Mouse (Mus musculus): ENCODE measurements around the gene Etl4. TPM values are rescaled to one million over a fixed set of nuclear protein-coding genes. Genes with fewer than 3 reads are reported as not detected.

Gene Etl4
- polyA plus RNA-seq, 1 experiment from 2014 or later = 7.2 TPM

DNA sequence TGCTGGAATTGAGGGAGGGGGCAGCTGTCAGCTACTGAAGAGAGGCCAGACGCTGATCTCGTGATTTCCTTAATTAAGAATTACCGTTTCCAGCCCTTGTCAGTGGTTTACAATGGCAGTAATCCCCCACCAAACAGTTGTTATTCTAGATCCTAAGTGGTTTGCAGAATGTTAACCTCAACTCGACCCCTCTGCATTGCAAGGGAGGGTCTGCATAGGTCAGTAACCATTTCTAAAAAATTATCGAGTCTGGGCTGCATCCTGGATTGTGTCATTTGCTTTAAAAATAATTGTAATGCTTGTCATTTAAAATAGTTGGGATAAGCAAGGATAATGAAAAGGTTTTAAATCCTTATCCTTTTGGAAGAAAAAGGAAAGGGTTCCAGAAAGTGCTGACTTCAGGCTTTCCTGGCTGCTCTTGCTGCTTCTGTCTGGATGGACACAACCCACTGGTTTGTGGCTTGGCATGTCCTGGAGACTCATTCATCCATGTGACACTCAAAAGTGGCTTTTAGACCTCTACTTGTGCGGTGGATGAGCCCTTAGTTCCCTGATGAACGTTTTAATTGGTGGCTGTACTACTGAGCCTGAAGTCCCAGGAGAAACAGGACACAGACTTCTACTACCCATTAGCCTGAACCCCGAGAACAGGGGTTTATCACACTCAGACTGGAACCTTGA lies 507.5 kb downstream of the Etl4 start:
- H3K27me3 ChIP-seq (replicated peaks) = no peaks in the 10 kb centered on the region
- ATAC-seq (ENCODE audit: low FRiP score) = no peak

DNA sequence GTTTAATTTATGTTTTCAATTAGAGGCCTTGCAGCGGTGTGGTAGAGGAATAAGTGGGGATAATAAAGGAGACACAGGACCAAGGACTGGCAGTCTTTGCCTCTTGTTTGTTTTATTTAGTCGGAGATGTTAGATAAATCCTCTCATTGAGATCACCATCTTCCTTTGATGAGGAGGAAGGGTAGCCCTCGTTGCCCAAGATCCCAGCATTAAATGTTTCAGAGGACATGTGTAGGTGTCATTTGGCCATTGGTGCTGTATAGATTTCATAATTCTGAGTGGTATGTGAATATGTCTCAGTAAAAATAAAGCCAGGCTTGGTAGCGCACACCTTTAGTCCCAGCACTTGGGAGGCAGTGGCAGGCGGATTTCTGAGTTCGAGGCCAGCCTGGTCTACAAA lies 508.4 kb downstream of the Etl4 start:
- no peak for ATAC-seq (ENCODE audit: low FRiP score)
- Histone ChIP-seq H3K9ac (replicated peaks) (no peak overlapping the region), H3K27ac (replicated peaks) (no peak overlapping the region), H3K36me3 (no peaks in the 10 kb centered on the region), H3K27me3 (replicated peaks) (no peaks in the 10 kb centered on the region), H3K4me3 (replicated peaks) (no peak overlapping the region), H3K4me2 (no peak overlapping the region), H3K9me3 (replicated peaks) (no peaks in the 10 kb centered on the region), H3K4me1 (peaks cover 6% of the 10 kb centered on the region; the same call in 1 of the 2 replicates)
- WGBS = 68% methylated on average over 6 of the region's 6 CpGs

More for the DNA sequence above, 507.5 kb downstream of the Etl4 start:
- H3K4me2 ChIP-seq = no peak overlapping the region
- 26% methylated on average over 8 of the region's 8 CpGs for WGBS
- H3K4me1 ChIP-seq = peaks cover 3% of the 10 kb centered on the region; the same call in 1 of the 2 replicates
- no peak overlapping the region for H3K9ac ChIP-seq (replicated peaks)
- H3K27ac ChIP-seq (replicated peaks) = no peak overlapping the region
- no peaks in the 10 kb centered on the region for H3K36me3 ChIP-seq
- no peak overlapping the region for H3K4me3 ChIP-seq (replicated peaks)
- H3K9me3 ChIP-seq (replicated peaks) = no peaks in the 10 kb centered on the region

DNA sequence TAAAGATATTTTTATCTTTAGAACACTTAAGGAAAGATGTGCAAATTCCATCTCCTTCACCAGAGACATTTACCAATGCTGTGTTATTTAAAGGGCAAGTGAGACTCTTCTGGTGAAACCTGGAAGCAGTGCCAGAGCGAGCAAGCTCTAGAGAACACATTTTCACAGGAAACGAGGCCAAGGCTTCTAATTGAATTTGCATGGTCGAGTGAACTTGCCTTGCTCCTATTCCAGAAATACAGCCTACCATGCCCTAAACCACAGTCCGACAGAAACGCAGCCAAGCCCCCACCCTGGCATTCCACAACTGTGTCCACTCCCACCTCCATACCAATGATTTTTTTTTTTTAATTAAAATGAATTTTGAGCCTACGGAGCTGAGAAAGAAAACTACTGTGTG lies 510.4 kb downstream of the Etl4 start:
- Histone ChIP-seq H3K27ac (replicated peaks) (no peak overlapping the region), H3K27me3 (replicated peaks) (no peaks in the 10 kb centered on the region), H3K4me3 (replicated peaks) (no peak overlapping the region), H3K9me3 (replicated peaks) (no peaks in the 10 kb centered on the region), H3K9ac (replicated peaks) (no peak overlapping the region), H3K36me3 (no peaks in the 10 kb centered on the region), H3K4me1 (peaks cover 6% of the 10 kb centered on the region; the same call in 1 of the 2 replicates), H3K4me2 (no peak overlapping the region)
- WGBS = 23% methylated on average over 6 of the region's 6 CpGs
- peak; percentile 41; the same call in 1 of the 2 replicates for ATAC-seq (ENCODE audit: low FRiP score)

DNA sequence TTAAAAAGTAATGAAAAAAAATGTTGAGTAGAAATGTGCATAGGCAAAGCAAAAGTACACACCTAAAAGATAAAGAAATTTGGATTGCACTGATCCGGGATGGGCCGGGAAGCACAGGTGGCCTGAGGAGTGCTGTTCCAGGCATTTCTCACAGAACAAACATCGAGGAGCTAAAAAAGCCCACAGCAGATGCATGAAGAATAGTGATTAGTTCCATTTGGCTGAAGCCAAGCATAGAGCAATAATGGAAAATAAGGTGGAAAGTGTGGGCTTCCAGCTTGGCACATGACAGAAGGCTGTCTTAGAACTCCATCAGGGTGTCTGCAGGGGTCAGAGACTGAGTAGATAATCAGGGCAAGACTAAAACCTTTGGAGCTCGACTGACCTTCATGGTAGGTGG lies 512.7 kb downstream of the Etl4 start:
- Histone ChIP-seq H3K4me1 (peaks cover 6% of the 10 kb centered on the region; the same call in 1 of the 2 replicates), H3K4me2 (no peak overlapping the region), H3K36me3 (no peaks in the 10 kb centered on the region), H3K9me3 (replicated peaks) (no peaks in the 10 kb centered on the region), H3K9ac (replicated peaks) (no peak overlapping the region), H3K4me3 (replicated peaks) (no peak overlapping the region), H3K27ac (replicated peaks) (no peak overlapping the region), H3K27me3 (replicated peaks) (no peaks in the 10 kb centered on the region)
- ATAC-seq (ENCODE audit: low FRiP score) = no peak
- 42% methylated on average over 4 of the region's 4 CpGs for WGBS

DNA sequence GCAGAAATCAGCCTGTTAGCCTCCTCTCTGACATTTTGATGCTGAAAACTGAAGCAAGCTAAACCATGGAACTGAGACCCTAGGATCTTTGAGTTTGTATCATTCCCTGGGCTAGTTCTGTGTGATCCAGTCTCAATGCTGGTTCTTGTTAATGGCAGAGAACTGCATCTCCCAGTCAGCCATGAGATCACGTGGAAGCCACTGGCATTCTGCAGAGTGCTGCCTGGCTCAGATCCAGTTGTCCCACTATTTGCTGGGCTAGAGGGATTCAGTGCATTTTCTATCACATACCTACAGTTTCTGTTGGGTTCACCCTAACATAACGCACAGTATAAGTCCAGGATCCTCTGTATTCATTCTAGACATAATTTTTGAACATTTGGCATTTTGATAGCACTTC lies 524.1 kb downstream of the Etl4 start:
- no peak overlapping the region for H3K4me2 ChIP-seq
- 75% methylated on average over 2 of the region's 2 CpGs for WGBS
- H3K36me3 ChIP-seq = no peaks in the 10 kb centered on the region
- H3K9me3 ChIP-seq (replicated peaks) = no peaks in the 10 kb centered on the region
- no peaks in the 10 kb centered on the region for H3K4me1 ChIP-seq
- H3K4me3 ChIP-seq (replicated peaks) = no peak overlapping the region
- no peaks in the 10 kb centered on the region for H3K27me3 ChIP-seq (replicated peaks)
- ATAC-seq (ENCODE audit: low FRiP score) = no peak
- H3K9ac ChIP-seq (replicated peaks) = no peak overlapping the region
- H3K27ac ChIP-seq (replicated peaks) = no peak overlapping the region

DNA sequence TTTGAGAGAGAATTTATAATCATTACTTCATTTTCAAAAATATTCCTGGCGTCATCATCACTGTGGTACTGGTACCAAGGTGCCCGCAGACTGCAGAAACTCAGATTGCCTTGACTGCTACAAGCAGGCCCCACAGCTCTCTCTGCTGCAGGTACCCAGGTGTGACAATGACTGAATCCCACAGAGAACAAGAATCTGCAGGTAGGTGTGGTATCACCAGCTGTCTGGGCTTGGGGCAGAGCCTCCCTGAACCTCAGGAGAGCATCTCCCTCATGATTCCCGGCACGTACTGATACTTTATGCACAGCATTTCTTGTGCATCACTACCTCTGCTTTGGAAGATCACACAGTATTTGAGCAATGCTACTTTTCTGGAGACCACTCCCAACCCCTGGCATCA lies 526.0 kb downstream of the Etl4 start:
- H3K36me3 ChIP-seq = no peaks in the 10 kb centered on the region
- no peak overlapping the region for H3K4me3 ChIP-seq (replicated peaks)
- no peak overlapping the region for H3K9ac ChIP-seq (replicated peaks)
- H3K4me2 ChIP-seq = no peak overlapping the region
- H3K27ac ChIP-seq (replicated peaks) = no peak overlapping the region
- no peaks in the 10 kb centered on the region for H3K4me1 ChIP-seq
- no peak for ATAC-seq (ENCODE audit: low FRiP score)
- no peaks in the 10 kb centered on the region for H3K27me3 ChIP-seq (replicated peaks)
- no peaks in the 10 kb centered on the region for H3K9me3 ChIP-seq (replicated peaks)
- WGBS = 91% methylated on average over 4 of the region's 4 CpGs

DNA sequence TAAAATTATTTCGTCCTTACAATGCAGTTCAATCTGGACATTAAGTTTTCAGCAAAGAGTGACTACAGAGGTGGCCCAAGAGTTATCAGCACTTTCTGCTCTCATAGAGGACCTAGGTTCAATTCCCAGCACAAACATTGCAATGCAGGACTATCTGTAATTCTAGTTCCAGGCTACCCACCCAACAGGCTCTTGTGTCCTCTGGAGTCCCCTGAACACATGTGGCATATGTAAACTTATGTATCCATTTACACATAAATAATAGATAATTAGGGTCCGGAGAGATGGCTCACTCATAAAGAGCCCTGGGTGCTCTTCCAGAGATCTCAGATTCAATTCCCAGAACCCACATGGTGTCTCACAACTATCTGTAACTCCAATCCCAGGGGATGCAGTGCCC lies 533.2 kb downstream of the Etl4 start:
- H3K27ac ChIP-seq (replicated peaks) = no peak overlapping the region
- peaks cover 11% of the 10 kb centered on the region; the same call in 1 of the 2 replicates for H3K4me1 ChIP-seq
- H3K9ac ChIP-seq (replicated peaks) = no peak overlapping the region
- no peak overlapping the region for H3K4me2 ChIP-seq
- H3K9me3 ChIP-seq (replicated peaks) = no peaks in the 10 kb centered on the region
- ATAC-seq (ENCODE audit: low FRiP score) = no peak
- H3K36me3 ChIP-seq = no peaks in the 10 kb centered on the region
- no peaks in the 10 kb centered on the region for H3K27me3 ChIP-seq (replicated peaks)
- WGBS = 83% methylated on average over 2 of the region's 2 CpGs
- H3K4me3 ChIP-seq (replicated peaks) = no peak overlapping the region

DNA sequence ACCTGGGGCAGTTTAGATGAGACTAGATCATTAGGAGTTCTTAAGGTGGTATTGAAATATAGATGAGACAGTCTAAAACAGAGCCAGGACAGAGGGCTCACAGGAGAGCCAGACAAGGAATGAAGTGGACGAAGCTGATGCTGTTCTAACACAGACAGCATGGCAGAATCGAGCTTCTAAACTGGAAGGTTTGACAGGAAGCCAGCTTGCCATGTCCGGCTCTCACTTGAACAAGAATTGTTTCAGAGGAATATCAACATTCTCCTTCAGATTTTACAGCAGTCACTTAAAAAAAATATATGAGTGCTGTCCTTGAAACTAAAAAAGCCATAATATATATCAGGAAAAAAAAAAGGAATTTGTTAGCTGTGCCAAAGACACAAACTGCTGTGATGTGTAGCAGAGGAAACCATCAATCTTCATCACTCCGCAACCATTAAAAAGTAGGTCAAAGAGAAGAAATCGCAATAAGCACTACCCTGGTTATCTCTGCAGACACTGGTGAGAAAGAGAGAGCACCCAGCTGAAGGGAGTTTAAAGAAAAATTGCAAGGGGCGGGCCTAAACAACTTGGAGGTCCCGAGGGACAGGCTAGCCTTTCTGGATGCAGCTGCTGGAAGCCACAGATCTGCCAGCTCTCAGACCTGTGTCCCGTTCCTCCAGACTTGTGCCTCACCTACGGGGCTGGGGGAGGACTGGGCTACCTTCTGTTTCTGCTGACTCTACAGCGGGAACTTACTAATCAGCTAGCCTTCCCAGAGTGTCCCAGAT lies 534.3 kb downstream of the Etl4 start:
- no peaks in the 10 kb centered on the region for H3K36me3 ChIP-seq
- H3K27ac ChIP-seq (replicated peaks) = no peak overlapping the region
- no peaks in the 10 kb centered on the region for H3K9me3 ChIP-seq (replicated peaks)
- peaks cover 11% of the 10 kb centered on the region; the same call in 1 of the 2 replicates for H3K4me1 ChIP-seq
- ATAC-seq (ENCODE audit: low FRiP score) = no peak
- H3K4me2 ChIP-seq = no peak overlapping the region
- 57% methylated on average over 10 of the region's 10 CpGs for WGBS
- no peak overlapping the region for H3K9ac ChIP-seq (replicated peaks)
- no peaks in the 10 kb centered on the region for H3K27me3 ChIP-seq (replicated peaks)
- no peak overlapping the region for H3K4me3 ChIP-seq (replicated peaks)

DNA sequence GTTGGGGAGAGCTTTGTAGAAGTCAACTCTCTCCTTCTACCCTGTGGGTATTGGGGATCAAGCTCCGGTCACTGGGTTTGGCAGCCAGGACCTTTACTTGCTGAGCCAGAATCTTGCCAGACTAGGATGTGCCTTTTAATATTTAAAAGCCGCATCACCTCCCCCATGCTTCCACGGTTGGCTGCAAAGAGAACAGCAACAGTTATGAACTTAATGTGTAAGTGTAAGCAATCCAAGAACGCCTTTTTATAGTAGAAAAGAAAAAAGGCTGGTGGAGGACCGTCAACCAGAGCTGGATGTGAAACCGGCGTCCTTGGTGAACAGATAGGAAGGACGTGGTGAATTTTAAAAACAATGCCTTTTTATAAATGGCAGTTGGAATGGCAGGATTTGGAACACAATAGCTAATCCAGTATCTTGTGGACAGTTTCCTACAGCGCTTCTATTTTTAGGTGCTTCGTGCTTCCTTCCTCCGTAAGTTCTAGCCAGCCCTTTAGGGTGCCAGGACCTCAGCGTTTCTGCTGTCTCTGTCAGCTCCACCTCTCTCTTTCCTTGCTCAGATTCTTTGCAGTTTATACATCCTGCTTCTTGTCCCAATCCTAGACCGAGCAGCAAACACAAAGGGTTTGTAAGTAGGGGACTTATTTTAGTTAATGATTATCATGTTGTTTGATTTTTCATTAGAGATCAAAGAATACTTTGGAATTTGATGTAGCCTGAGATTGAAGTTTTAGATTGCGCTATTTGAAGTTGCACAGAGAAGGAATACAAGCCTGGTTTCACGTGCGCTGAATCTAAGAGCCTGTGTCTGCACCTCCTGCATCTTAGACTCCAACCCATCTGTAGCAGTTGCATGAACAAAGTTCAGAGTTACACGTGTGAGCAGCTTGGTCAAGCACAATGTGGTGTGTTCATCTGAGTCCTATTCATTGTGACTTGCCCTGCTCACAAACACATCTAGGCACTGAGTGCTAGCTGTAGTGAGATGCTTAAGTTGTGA lies 535.9 kb downstream of the Etl4 start:
- no peak overlapping the region for H3K9ac ChIP-seq (replicated peaks)
- H3K27me3 ChIP-seq (replicated peaks) = no peaks in the 10 kb centered on the region
- H3K36me3 ChIP-seq = no peaks in the 10 kb centered on the region
- no peak overlapping the region for H3K4me3 ChIP-seq (replicated peaks)
- no peak overlapping the region for H3K27ac ChIP-seq (replicated peaks)
- ATAC-seq (ENCODE audit: low FRiP score) = no peak
- H3K4me1 ChIP-seq = peaks cover 11% of the 10 kb centered on the region; the same call in 1 of the 2 replicates
- WGBS = 63% methylated on average over 17 of the region's 17 CpGs
- no peak overlapping the region for H3K4me2 ChIP-seq
- no peaks in the 10 kb centered on the region for H3K9me3 ChIP-seq (replicated peaks)

DNA sequence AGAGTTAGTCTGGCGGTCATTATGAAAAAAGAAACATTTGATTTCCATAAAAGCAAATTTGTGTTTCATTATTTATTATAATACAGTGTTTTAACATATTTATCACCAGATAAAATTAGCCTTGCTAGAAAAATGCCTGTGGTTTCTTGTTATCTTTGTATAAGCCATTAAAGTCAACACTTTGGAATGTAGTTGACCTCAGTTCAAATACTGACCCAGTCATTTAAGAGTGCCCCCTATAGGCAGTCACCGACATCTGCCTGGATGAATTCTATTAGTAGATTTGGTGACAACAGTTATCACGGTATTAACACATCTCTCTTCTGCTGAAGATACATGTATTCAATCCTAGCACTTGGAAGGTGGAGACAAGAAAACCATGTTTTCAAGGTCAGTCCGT lies 536.6 kb downstream of the Etl4 start:
- Histone ChIP-seq H3K4me1 (peaks cover 11% of the 10 kb centered on the region; the same call in 1 of the 2 replicates), H3K4me3 (replicated peaks) (no peak overlapping the region), H3K27me3 (replicated peaks) (no peaks in the 10 kb centered on the region), H3K9me3 (replicated peaks) (no peaks in the 10 kb centered on the region), H3K4me2 (no peak overlapping the region), H3K27ac (replicated peaks) (no peak overlapping the region), H3K9ac (replicated peaks) (no peak overlapping the region), H3K36me3 (no peaks in the 10 kb centered on the region)
- 79% methylated on average over 4 of the region's 4 CpGs for WGBS
- no peak for ATAC-seq (ENCODE audit: low FRiP score)

DNA sequence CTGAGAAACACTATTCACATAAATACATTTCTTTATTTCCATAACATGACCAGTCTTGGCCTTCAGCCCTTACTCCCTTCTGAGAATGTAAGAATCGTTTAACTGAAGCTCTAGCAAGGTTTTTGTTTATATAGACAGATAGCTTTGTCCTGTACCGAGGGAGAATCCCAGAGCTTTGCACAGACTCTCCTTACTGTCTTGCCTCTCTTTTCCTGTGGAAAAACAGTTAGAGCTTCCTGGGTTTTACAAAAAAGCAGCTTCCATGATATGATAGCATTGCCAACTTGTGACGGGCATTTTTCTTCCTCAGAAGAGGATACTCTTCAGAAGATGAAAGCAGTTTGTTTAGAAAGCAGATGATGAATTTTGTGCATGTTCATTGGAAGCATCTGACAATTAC lies 541.4 kb downstream of the Etl4 start:
- Histone ChIP-seq H3K36me3 (no peaks in the 10 kb centered on the region), H3K4me1 (no peaks in the 10 kb centered on the region), H3K4me2 (no peak overlapping the region), H3K27me3 (replicated peaks) (no peaks in the 10 kb centered on the region), H3K4me3 (replicated peaks) (no peak overlapping the region), H3K9me3 (replicated peaks) (no peaks in the 10 kb centered on the region), H3K9ac (replicated peaks) (no peak overlapping the region), H3K27ac (replicated peaks) (no peak overlapping the region)
- WGBS = 50% methylated on average over 3 of the region's 3 CpGs
- no peak for ATAC-seq (ENCODE audit: low FRiP score)

All from neural tube, embryonic 15.5 days (tissue).